Mouse (Mus musculus) ZHBTc4 (cell line): ENCODE measurements around the gene Atrip.
A peak's percentile ranks its signal among the peaks of the same experiment; 100 is the strongest.

Experiments used
- DNase-seq: peaks from one replicate; pipeline ENCODE4 v3.0.0-alpha.2; 2011; ENCODE audit warnings: low read depth, low spot score

Atrip gene

GRCm38 (mm10) chr9:109073661-109074573, at the start of gene Atrip:
Atrip (minus strand) TSS chr9:109074124.
- peak; percentile 91 for DNase-seq

- DNase-seq = no peak
Observed at GRCm38 (mm10) chr9:109123266-109123665, 49.3 kb upstream of the Atrip start.

DNA sequence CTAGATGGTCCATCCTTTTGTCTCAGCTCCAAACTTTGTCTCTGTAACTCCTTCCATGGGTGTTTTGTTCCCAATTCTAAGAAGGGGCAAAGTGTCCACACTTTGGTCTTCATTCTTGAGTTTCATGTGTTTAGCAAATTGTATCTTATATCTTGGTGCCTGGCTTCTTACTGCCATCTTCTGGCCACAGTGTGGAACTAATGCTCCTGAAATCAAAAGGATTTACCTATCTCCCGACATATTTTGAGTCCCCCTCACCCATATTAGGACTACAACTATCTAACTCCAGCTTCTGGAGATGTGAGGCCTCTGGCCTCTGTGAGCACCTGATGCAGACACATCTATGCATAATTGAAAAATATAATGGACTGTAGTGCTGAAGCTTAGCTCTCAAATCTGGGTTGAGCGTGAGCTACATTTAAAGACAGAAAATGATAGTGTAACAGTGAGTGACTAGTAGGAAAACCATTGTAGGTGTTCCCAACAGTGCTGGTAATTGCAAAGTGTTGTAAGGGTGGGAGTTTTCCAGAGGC, 48.7 kb upstream of the Atrip start:
- DNase-seq = peak; percentile 67

- no peak for DNase-seq
Observed at GRCm38 (mm10) chr9:109120956-109121355, 47.0 kb upstream of the Atrip start.

- DNase-seq = no peak
Observed at GRCm38 (mm10) chr9:109119571-109119970, 45.6 kb upstream of the Atrip start.

DNA sequence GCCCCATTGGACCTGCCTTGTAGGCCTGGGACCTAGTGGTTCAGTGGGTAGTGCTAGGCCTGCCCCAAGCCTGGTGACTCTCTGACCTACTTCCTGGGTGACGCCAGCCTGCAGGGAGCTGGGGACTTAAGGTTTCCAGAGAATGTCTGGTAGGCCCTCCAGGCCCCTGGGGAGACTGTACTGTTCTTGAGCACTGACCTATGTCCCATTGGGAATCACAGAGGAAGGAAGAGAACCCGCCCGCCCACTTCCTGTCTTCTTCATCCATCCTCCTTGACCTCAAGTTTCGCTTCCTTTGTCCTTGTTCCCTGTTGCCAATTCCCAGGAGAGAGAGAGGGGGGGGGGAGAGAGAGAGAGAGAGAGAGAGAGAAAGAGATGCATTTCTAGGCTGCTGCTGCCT, 44.2 kb upstream of the Atrip start:
- DNase-seq = no peak

DNA sequence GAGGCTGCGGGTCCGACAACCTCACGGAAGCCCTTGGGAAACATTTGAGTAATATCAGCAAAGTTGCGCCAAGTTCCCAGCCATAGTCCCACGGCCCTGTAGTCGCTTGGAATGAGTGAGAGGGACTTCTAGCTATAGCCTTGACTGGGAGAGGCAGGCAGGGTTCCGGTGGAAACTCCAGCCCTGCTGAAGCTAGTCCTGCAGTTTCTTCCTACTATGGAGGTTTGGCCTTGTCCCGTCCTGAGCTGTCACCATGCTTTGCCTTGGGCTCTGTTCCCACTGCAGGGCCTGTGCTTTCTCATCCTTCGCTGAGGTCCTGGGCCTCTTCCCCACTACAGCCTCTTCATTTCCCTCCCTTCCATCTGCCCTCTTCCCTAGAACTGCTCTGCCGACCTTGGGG, 42.3 kb upstream of the Atrip start:
- no peak for DNase-seq

DNA sequence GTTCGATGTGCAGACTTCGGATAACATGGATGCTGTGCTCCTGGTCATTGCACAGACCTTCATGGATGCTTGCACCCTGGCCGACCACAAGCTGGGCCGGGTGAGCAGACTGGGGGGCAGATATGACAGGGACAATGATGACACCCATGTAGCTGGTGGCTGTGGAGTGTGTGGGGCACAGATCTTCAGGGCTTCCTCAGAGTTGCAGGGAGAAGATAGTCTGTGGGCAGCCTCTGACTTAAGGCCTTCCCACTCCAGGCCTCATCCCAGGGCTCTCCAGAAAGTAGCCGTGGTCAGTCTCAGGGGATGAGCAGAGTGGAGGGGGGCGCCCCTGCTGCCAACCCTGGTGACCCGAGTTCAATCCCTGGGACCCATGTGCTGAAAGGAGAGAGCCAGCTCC, 40.9 kb upstream of the Atrip start:
- DNase-seq = no peak

DNA sequence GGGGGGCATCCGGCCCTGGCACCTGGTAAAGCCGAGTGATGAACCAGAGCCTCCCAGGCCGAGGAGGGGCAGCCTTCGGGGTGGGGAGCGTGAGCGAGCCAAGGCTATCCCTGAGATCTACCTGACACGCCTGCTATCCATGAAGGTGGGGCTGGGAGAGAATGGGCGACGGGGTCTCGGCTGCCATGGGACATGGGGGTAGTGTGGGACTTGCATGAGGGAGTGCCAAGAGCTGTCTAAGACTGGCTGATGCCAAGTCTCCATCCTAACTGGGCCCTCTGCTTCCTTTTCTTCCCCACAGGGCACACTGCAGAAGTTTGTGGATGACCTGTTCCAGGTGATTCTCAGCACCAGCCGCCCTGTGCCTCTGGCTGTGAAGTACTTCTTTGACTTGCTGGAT, 40.4 kb upstream of the Atrip start:
- no peak for DNase-seq

DNA sequence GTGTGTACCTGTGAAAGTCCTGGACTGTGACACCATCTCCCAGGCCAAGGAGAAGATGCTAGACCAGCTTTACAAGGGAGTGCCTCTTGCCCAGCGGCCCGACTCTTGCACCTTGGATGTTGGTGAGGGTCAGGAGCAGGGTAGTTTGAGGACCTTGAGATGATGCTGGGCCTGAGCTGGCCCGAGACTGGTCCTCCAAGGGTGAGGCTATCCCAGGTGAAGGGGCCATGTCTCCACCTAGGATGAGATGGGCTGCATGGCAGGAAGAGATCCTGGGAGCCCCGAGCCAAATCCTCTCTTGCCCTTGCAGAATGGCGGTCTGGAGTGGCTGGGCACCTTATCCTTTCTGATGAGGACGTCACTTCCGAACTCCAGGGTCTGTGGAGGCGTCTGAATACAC, 39.4 kb upstream of the Atrip start:
- no peak for DNase-seq

GRCm38 (mm10) chr9:109111591-109111990, 37.7 kb upstream of the Atrip start:
- DNase-seq = no peak

- no peak for DNase-seq
Observed at GRCm38 (mm10) chr9:109111101-109111500, 37.2 kb upstream of the Atrip start.

DNA sequence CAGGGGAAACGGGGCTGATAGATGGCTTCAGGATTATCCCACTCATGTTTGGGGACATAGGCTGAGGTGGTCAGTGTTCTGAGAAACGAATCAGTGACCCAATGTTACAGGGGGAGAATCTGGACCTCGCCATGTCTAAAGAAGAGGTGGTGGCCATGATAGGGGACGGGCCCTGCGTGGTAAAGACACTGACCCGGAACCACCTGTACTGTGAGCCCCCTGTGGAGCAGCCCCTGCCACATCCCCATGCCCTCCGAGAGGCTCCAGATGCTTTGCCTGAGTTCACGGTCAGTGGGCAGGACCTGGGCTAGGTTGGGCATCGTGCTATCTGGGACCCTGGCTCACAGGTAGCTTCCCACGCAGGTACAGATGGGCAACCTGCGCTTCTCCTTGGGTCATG, 36.3 kb upstream of the Atrip start:
- DNase-seq = no peak

GRCm38 (mm10) chr9:109107341-109107740, 33.4 kb upstream of the Atrip start:
- no peak for DNase-seq

DNA sequence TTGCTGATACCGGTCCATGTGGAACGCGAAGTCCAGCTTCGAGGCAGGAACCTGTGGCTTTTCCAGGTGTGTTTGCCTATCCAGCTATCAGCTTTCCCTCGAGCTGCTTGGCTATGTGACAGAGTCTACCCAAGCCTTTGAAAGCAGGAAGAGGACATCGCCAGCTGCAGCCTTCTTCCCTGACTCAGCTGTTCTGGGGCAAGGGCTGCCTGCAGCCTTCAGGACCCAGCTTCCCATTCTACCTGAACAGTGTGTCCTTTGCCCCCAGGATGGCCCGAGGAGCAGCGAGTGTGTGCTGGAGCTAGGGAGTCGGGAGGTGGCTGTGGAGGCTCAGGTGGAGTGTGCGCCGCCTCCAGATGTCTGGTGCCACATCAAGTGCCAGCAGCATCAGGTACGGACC, 31.7 kb upstream of the Atrip start:
- no peak for DNase-seq

DNA sequence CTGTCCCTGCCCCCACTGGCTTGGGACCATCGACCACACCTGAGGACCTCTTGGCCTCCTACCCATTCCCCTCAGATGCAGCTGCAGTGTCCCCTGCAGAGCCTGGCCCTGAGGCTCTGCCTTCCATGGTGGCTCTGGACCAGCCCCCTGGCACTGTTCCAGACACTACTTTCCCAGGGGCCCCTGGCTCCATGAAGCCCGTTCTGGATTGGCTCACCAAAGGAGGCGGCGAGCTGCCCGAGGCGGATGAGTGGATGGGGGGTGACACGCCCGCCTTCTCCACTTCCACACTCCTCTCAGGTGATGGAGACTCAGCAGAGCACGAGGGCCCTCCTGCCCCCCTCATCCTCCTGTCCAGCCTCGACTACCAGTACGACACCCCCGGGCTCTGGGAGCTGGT, 31.1 kb upstream of the Atrip start:
- peak; percentile 25 for DNase-seq

- no peak for DNase-seq
Observed at GRCm38 (mm10) chr9:109104083-109104482, 30.2 kb upstream of the Atrip start.

- no peak for DNase-seq
Observed at GRCm38 (mm10) chr9:109103250-109103649, 29.3 kb upstream of the Atrip start.

DNA sequence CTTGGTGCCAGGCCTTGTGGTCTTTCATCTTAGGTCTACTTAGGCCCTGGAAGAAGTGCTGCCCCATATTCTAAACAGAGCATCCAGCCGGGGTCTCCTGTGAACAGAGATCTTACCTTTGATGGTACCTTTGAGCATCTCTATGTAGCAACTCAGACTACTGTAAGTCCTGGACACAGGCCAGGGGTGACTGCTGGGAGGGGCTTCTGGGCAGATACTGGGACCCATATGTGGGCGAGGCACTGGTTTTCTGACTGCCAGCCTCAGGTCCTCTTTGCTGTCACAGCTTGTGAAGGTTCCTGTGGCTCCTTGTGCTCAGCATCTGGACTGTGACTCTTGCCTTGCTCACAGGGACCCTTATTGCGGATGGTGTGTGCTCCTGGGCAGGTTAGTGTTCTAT, 28.6 kb upstream of the Atrip start:
- no peak for DNase-seq

DNA sequence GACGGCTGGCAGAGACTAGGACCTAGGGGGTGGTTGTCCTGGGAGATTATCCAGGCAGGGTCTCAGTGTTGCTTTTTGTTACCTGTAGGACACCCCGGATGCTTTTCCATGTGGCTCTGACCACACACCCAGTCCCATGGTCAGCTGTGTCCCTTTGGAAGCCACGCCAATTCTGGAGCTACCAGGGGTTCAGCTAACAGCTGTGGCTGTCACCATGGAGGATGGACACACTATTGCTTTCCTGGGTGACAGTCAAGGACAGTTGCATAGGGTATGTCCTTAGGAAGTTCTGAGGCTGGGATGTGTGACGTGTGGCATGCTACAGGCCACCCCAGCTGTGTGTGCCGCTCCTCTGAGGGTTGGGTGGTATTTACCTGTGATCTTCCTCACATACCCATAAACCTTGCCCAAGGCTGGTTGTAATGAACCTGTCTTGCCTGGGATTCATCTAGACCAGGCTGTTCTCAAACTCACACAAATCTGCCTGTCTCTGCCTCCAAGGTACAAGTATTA, 28.1 kb upstream of the Atrip start:
- DNase-seq = no peak

GRCm38 (mm10) chr9:109100307-109100928, 26.5 kb upstream of the Atrip start:
- DNase-seq = no peak

GRCm38 (mm10) chr9:109098969-109099368, 25.0 kb upstream of the Atrip start:
- no peak for DNase-seq

GRCm38 (mm10) chr9:109098366-109098765, 24.4 kb upstream of the Atrip start:
- no peak for DNase-seq
